Mouse (Mus musculus): ENCODE measurements around the gene Nkain4. TPM values are rescaled to one million over a fixed set of nuclear protein-coding genes. Genes with fewer than 3 reads are reported as not detected.

The Nkain4 gene
- polyA plus RNA-seq (2016; fragmentation: Nextera tagmentation; extraction: Ambion mirVana) = 21.7 and 25.5 TPM in 2 replicates

DNA sequence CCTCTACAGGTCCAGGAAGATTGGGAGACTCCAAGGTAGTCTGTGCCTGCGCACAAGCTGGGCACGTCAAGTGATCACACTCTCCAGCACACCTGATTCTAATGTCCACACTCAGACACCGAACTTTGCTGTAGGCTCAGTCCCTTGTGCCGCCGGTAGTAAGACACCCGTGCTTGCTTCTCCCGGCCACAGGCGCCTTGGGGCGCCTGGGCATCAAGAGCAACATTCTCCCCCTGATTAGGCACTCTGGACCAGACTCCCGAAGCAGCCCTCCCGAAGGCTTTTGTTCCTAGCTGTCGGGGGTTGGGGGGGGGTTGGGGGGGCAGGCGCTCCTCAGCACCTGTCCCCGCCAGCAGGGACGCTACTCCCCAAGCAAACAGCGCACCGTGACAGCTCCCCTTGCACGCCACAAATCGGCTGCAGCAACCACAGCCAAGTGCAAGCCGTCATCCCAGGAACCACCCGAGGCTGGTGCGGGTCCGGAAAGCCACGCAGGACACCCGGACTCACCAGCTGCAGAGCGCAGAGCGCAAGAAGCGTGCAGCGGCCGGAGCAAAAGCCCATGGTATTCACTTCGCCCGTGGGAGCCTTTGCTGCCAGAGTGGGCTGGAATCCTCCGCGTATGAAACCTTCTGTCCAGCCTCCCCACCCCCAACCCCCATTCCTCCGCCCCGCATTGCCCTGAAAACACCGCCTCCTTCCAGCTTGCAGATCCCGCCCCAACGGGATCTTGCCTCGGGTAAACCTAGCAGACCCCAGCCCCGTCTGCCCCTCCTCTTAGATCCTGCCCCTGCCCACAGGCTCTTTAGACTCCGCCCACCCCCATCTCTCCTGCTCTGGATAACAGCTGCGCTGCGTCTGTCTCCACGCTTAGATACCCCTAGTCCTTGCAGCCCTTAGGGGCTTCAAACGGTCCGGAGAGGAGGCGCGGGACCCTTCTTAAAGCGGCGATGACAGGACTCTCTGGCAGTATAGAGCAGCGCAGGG, at the start of gene Nkain4:
Gene Nkain4, minus strand, starts transcription at position 639 of the 987 bp plus-strand sequence.
- H3K36me3 ChIP-seq = no peaks in the 10 kb centered on the region
- no peaks in the 10 kb centered on the region for H3K9me3 ChIP-seq
- under 1% methylated on average over 51 of the region's 52 CpGs for WGBS
- H3K4me1 ChIP-seq = peaks cover 18% of the 10 kb centered on the region
- ATAC-seq (ENCODE audit: insufficient number of reproducible peaks, insufficient read depth, low FRiP score, low TSS enrichment) = peak; percentile 91
- peak within 1 kb of the TSS; percentile 87 for H3K27ac ChIP-seq
- peak within 1 kb of the TSS; percentile 69 for H3K9ac ChIP-seq
- peak within 1 kb of the TSS; percentile 58 for H3K4me3 ChIP-seq
- H3K4me2 ChIP-seq (replicated peaks) = peak within 1 kb of the TSS; percentile 94
- H3K27me3 ChIP-seq = peaks cover 20% of the 10 kb centered on the region

DNA sequence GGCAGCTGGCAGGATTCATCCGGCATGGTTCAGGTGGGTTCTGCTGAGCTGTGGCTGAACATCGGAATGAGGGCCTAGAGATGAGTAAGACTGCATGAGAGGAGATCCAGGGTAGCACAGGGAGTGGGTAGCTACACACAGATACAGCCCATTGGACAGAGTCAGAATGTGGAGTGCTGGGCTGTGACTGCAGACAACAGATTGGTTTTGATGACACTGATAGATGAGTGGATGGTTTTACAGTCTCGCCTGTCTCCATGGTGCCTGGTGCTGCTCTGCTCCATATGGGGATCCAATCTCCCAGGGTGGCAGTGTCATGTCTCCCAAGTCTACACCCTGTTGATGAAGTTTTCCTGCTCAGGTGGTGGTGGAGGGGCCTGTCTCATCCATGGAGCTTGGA, 42.4 kb upstream of the Nkain4 start:
- no peak overlapping the region for H3K4me2 ChIP-seq (replicated peaks)
- ATAC-seq (ENCODE audit: insufficient number of reproducible peaks, insufficient read depth, low FRiP score, low TSS enrichment) = 0 out of 2 replicates have a peak, but pooled peaks have one; percentile 1
- WGBS = 71% methylated on average over 3 of the region's 3 CpGs
- H3K9me3 ChIP-seq = no peaks in the 10 kb centered on the region
- no peaks in the 10 kb centered on the region for H3K4me1 ChIP-seq
- H3K9ac ChIP-seq = no peak overlapping the region; the same call in 1 of the 2 replicates
- H3K27ac ChIP-seq = no peak overlapping the region
- no peaks in the 10 kb centered on the region; the same call in 1 of the 2 replicates for H3K27me3 ChIP-seq
- no peak overlapping the region for H3K4me3 ChIP-seq
- H3K36me3 ChIP-seq = no peaks in the 10 kb centered on the region

DNA sequence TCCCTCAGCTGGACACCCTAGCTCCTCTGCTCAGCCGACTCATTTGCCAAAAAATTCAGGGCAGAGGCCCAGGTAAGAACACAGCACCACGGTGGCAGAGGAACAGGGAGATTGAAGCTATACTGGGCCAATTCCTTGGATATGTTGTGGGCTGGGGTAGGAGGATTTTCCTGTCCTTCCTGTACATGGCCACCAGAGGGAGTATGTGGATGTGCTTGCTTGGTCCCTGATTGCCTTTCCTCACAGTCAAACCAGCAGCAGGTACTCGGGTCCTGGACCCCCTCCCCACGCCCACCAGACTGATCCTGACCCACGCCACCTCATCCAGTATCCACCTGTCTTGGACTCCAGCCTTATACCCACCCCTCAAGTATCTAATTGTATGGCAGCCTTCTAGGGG, 41.9 kb upstream of the Nkain4 start:
- Histone ChIP-seq H3K9ac (no peak overlapping the region; the same call in 1 of the 2 replicates), H3K4me2 (replicated peaks) (no peak overlapping the region), H3K27me3 (no peaks in the 10 kb centered on the region; the same call in 1 of the 2 replicates), H3K27ac (no peak overlapping the region), H3K4me1 (no peaks in the 10 kb centered on the region), H3K9me3 (no peaks in the 10 kb centered on the region), H3K36me3 (no peaks in the 10 kb centered on the region), H3K4me3 (no peak overlapping the region)
- 16% methylated on average over 5 of the region's 5 CpGs for WGBS
- 0 out of 2 replicates have a peak, but pooled peaks have one; percentile 2 for ATAC-seq (ENCODE audit: insufficient number of reproducible peaks, insufficient read depth, low FRiP score, low TSS enrichment)

DNA sequence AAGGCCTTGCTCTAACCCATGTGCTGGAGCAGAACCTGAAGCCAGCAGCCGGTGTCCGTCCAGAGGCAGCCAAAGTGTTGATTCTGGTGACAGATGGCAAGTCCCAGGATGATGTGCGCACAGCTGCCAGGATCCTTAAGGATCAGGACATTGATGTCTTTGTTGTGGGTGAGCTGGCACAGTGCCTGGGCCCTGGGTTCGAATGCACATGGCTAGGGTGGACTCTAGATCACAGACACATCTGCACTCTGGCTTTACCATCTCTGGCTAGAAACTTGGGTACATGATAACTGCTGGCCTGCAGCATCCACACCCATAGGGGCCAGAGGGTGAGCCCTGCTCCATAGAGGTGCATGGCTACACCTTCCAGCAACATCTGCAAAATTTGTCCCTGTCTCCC, 41.0 kb upstream of the Nkain4 start:
- 82% methylated on average over 4 of the region's 4 CpGs for WGBS

GRCm38 (mm10) chr2:180994360-180994759, 39.9 kb upstream of the Nkain4 start:
- Histone ChIP-seq H3K9ac (no peak overlapping the region), H3K27ac (no peak overlapping the region), H3K4me2 (replicated peaks) (no peak overlapping the region), H3K9me3 (no peaks in the 10 kb centered on the region), H3K36me3 (no peaks in the 10 kb centered on the region), H3K4me3 (no peak overlapping the region), H3K27me3 (no peaks in the 10 kb centered on the region; the same call in 1 of the 2 replicates), H3K4me1 (no peaks in the 10 kb centered on the region)
- ATAC-seq (ENCODE audit: insufficient number of reproducible peaks, insufficient read depth, low FRiP score, low TSS enrichment) = no peak
- 76% methylated on average over 2 of the region's 2 CpGs for WGBS

More for the DNA sequence above, 41.0 kb upstream of the Nkain4 start:
- Histone ChIP-seq H3K27ac (no peak overlapping the region), H3K4me3 (no peak overlapping the region), H3K4me2 (replicated peaks) (no peak overlapping the region), H3K9me3 (no peaks in the 10 kb centered on the region), H3K27me3 (no peaks in the 10 kb centered on the region; the same call in 1 of the 2 replicates), H3K4me1 (no peaks in the 10 kb centered on the region), H3K36me3 (no peaks in the 10 kb centered on the region), H3K9ac (no peak overlapping the region)
- no peak for ATAC-seq (ENCODE audit: insufficient number of reproducible peaks, insufficient read depth, low FRiP score, low TSS enrichment)

DNA sequence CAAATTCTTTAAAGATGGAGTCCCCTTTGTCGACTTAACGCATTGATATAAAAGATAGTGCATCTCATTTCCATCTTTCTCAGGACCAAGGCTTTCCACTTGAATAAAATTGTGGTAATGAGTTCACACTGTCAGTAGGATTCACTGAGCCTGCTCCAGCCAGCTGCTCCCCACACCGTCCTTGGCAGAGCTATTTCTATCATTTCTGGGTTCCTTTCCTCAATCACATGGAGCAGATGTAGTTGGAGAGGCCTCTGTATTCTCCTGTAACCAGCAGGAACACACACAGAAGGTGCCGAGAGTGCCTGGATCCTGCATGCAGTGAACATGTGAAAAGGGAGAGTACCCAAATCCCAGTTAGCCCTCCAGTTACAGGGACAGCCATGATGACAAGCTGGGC, 35.8 kb upstream of the Nkain4 start:
- no peak for ATAC-seq (ENCODE audit: insufficient number of reproducible peaks, insufficient read depth, low FRiP score, low TSS enrichment)

DNA sequence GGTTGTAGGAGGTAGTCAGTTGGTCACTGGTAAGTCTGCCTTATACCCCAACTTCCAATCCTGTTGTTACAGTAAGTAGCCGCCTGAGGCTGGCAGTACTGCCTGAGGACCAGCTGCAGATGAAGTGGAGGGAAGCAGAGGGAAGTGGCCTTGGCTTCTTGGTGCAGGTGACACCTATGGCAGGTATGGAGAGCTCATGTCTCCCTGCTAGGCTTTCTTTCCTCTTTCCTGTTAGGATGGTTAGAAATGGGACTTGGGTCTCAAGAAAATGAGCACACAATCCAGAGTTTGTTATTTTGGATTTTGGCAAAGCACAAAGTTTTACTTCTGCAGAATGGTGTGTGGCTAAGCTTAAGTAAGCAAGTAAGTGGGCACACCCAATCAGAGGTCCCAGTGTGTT, 34.4 kb upstream of the Nkain4 start:
- H3K27me3 ChIP-seq = no peaks in the 10 kb centered on the region

More for the DNA sequence above, 35.8 kb upstream of the Nkain4 start:
- 72% methylated on average over 4 of the region's 4 CpGs for WGBS
- Histone ChIP-seq H3K4me2 (replicated peaks) (no peak overlapping the region), H3K9ac (no peak overlapping the region), H3K27me3 (no peaks in the 10 kb centered on the region), H3K4me3 (no peak overlapping the region), H3K4me1 (peaks cover 10% of the 10 kb centered on the region; the same call in 1 of the 2 replicates), H3K27ac (no peak overlapping the region), H3K36me3 (no peaks in the 10 kb centered on the region), H3K9me3 (no peaks in the 10 kb centered on the region)

GRCm38 (mm10) chr2:180988347-180988913, 33.9 kb upstream of the Nkain4 start:
- no peak for ATAC-seq (ENCODE audit: insufficient number of reproducible peaks, insufficient read depth, low FRiP score, low TSS enrichment)
- H3K27me3 ChIP-seq = no peaks in the 10 kb centered on the region
- no peak overlapping the region for H3K9ac ChIP-seq
- H3K27ac ChIP-seq = no peak overlapping the region
- H3K9me3 ChIP-seq = no peaks in the 10 kb centered on the region
- H3K4me3 ChIP-seq = no peak overlapping the region
- 67% methylated on average over 3 of the region's 3 CpGs for WGBS
- no peak overlapping the region for H3K4me2 ChIP-seq (replicated peaks)
- 0 out of 2 replicates have a peak, but pooled peaks cover 6% of the 10 kb centered on the region for H3K36me3 ChIP-seq
- H3K4me1 ChIP-seq = peaks cover 10% of the 10 kb centered on the region; the same call in 1 of the 2 replicates

More for the DNA sequence above, 34.4 kb upstream of the Nkain4 start:
- 71% methylated on average over 1 of the region's 1 CpGs for WGBS
- Histone ChIP-seq H3K27ac (no peak overlapping the region), H3K4me3 (no peak overlapping the region), H3K9me3 (no peaks in the 10 kb centered on the region), H3K4me2 (replicated peaks) (no peak overlapping the region), H3K4me1 (peaks cover 10% of the 10 kb centered on the region; the same call in 1 of the 2 replicates), H3K36me3 (0 out of 2 replicates have a peak, but pooled peaks cover under 1% of the 10 kb centered on the region), H3K9ac (no peak overlapping the region)
- ATAC-seq (ENCODE audit: insufficient number of reproducible peaks, insufficient read depth, low FRiP score, low TSS enrichment) = no peak

DNA sequence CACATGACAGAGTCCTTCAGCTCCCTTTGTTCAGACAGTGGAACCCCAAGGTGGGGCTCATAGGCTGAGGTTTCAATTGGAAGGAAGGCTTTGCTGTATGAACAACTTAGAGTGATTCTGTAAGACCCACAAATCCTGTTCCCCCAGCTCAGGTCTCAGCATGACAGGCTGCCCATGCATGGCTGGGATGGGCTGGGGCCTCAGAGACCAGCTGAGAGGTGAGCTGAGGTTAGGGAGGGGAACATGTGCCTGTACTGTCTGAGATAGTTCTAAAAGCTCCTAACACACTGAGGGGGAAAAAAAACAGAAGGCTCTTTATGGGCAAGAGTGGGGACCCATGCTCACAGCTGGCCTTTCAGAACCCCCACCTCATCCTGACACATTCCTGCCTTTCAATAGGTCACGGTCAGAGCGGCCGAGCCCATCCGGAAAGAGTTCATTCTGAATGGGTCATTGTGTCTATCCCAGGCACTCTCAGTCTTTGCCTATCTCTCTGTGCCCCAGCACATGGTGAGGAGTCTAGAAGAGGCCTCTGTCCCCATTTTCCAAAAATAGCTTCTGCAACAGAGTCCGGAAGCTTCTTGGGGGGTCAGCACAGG, 33.0 kb upstream of the Nkain4 start:
- H3K4me1 ChIP-seq = peaks cover 10% of the 10 kb centered on the region; the same call in 1 of the 2 replicates
- no peaks in the 10 kb centered on the region for H3K27me3 ChIP-seq
- no peak overlapping the region for H3K4me3 ChIP-seq
- H3K9me3 ChIP-seq = no peaks in the 10 kb centered on the region
- 23% methylated on average over 5 of the region's 5 CpGs for WGBS
- peaks cover 15% of the 10 kb centered on the region; the same call in 1 of the 2 replicates for H3K36me3 ChIP-seq
- no peak overlapping the region for H3K4me2 ChIP-seq (replicated peaks)
- H3K27ac ChIP-seq = 0 out of 2 replicates have a peak overlapping the region, but pooled peaks have one; percentile 36
- ATAC-seq (ENCODE audit: insufficient number of reproducible peaks, insufficient read depth, low FRiP score, low TSS enrichment) = no peak
- H3K9ac ChIP-seq = no peak overlapping the region

DNA sequence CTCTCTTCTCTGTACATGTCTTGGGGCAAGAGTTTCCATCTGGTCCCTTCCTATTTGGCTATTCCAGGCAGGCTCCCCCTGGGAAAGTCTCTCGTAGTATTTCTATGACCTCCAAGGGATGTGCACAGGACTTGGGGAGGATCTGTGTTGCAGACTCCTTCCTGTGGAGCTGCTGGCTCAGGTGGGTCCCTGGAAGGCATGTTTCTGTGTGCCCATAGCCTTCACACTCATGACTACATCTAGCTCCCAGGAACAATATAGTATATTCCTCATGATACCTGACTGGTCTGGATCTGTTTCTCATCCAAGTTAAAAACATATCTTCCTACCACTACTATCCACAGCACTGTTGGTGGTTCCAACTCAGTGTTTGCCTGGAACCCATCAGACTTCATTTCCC, 32.5 kb upstream of the Nkain4 start:
- H3K4me1 ChIP-seq = peaks cover 10% of the 10 kb centered on the region; the same call in 1 of the 2 replicates
- H3K9me3 ChIP-seq = no peaks in the 10 kb centered on the region
- ATAC-seq (ENCODE audit: insufficient number of reproducible peaks, insufficient read depth, low FRiP score, low TSS enrichment) = no peak
- H3K27me3 ChIP-seq = no peaks in the 10 kb centered on the region
- no peak overlapping the region for H3K4me3 ChIP-seq
- no peak overlapping the region for H3K4me2 ChIP-seq (replicated peaks)
- 0 out of 2 replicates have a peak overlapping the region, but pooled peaks have one; percentile 1 for H3K27ac ChIP-seq
- H3K36me3 ChIP-seq = peaks cover 20% of the 10 kb centered on the region
- no peak overlapping the region for H3K9ac ChIP-seq
- 58% methylated on average over 1 of the region's 1 CpGs for WGBS

GRCm38 (mm10) chr2:180986449-180986848, 31.9 kb upstream of the Nkain4 start, which contains the start of gene Col20a1:
Gene Col20a1 (plus strand): TSS chr2:180986535.
- Histone ChIP-seq H3K4me1 (peaks cover 10% of the 10 kb centered on the region; the same call in 1 of the 2 replicates), H3K9ac (no peak within 1 kb of the TSS), H3K36me3 (peaks cover 26% of the 10 kb centered on the region), H3K9me3 (no peaks in the 10 kb centered on the region), H3K4me2 (replicated peaks) (no peak within 1 kb of the TSS), H3K27me3 (no peaks in the 10 kb centered on the region), H3K27ac (0 out of 2 replicates have a peak within 1 kb of the TSS, but pooled peaks have one; percentile 1), H3K4me3 (no peak within 1 kb of the TSS)
- no peak for ATAC-seq (ENCODE audit: insufficient number of reproducible peaks, insufficient read depth, low FRiP score, low TSS enrichment)
- 46% methylated on average over 2 of the region's 2 CpGs for WGBS

All from embryonic facial prominence, embryonic 12.5 days (tissue).